In genomic region chr2:118779504-118780480, GRCm38 (mm10) we compare ENCODE assay signal across 8 mouse cellular contexts. TPM values are rescaled to one million over a fixed set of nuclear protein-coding genes. Genes with fewer than 3 reads are reported as not detected.
DNase-seq lines count a peak whose midpoint lies in the region; ATAC-seq lines count a peak whose summit lies in the region.

Disp2 (plus strand) TSS chr2:118779719.

- intact Hi-C loops in gastrocnemius, postnatal 36 days (cut with DNase I) = loop anchor here (5.0 kb wide), 1 partner anchor 77 kb away; the partner anchor contains the start of gene Ankrd63

- no peaks in the 10 kb centered on the region for H3K9me3 ChIP-seq in intestine, embryonic 16.5 days (ENCODE audit: control insufficient read depth, low read length)
- H3K9me3 ChIP-seq in limb, embryonic 10.5 days (replicated peaks) = no peaks in the 10 kb centered on the region
- no peaks in the 10 kb centered on the region for H3K9me3 ChIP-seq in midbrain, embryonic 12.5 days

- H3K27me3 ChIP-seq in intestine, embryonic 16.5 days (replicated peaks; ENCODE audit: control insufficient read depth, insufficient read depth, low read length) = no peaks in the 10 kb centered on the region
- H3K27me3 ChIP-seq in limb, embryonic 10.5 days (ENCODE audit: low read depth, poor library complexity, severe bottlenecking) = peaks cover 17% of the 10 kb centered on the region
- peaks cover 10% of the 10 kb centered on the region for H3K27me3 ChIP-seq in midbrain, embryonic 12.5 days

- ATAC-seq in intestine, embryonic 16.5 days = peak; percentile 78
- ATAC-seq in midbrain, embryonic 12.5 days (ENCODE audit: low FRiP score, low read depth) = peak; percentile 95
- no peak for ATAC-seq in inflammation-experienced regulatory T-cells, adult 6 months

- peak; percentile 96 for DNase-seq in adrenal gland, adult 2 months
- DNase-seq in embryo, embryonic 11 days = peak; percentile 96
- DNase-seq in gastrocnemius, postnatal 36 days = peak; percentile 85 to 86
- DNase-seq in limb, embryonic 10.5 days (ENCODE audit: low spot score) = peak; percentile 98
- DNase-seq in skeletal muscle tissue, adult 2 months (ENCODE audit: low read depth, low spot score) = peak; percentile 83

- peaks cover 14% of the 10 kb centered on the region for H3K4me1 ChIP-seq in intestine, embryonic 16.5 days (ENCODE audit: control insufficient read depth, insufficient read depth, low read length)
- H3K4me1 ChIP-seq in limb, embryonic 10.5 days = peaks cover 17% of the 10 kb centered on the region
- peaks cover 15% of the 10 kb centered on the region for H3K4me1 ChIP-seq in midbrain, embryonic 12.5 days

- WGBS in intestine, embryonic 16.5 days = 10% methylated on average over 39 of the region's 39 CpGs
- WGBS in limb, embryonic 10.5 days = 14% methylated on average over 39 of the region's 39 CpGs
- WGBS in midbrain, embryonic 12.5 days = 10% methylated on average over 39 of the region's 39 CpGs

- H3K9ac ChIP-seq in intestine, embryonic 16.5 days (ENCODE audit: low read depth, low read length) = peak within 1 kb of the TSS; percentile 20; the same call in 1 of the 2 replicates
- H3K9ac ChIP-seq in midbrain, embryonic 12.5 days (replicated peaks) = peak within 1 kb of the TSS; percentile 62

- H3K36me3 ChIP-seq in intestine, embryonic 16.5 days (ENCODE audit: control insufficient read depth, insufficient read depth, low read length) = no peaks in the 10 kb centered on the region
- no peaks in the 10 kb centered on the region for H3K36me3 ChIP-seq in limb, embryonic 10.5 days
- H3K36me3 ChIP-seq in midbrain, embryonic 12.5 days = no peaks in the 10 kb centered on the region

- H3K4me3 ChIP-seq in intestine, embryonic 16.5 days (ENCODE audit: low read length) = peak within 1 kb of the TSS; percentile 41
- peak within 1 kb of the TSS; percentile 52 for H3K4me3 ChIP-seq in limb, embryonic 10.5 days
- H3K4me3 ChIP-seq in midbrain, embryonic 12.5 days = peak within 1 kb of the TSS; percentile 45

- no peak within 1 kb of the TSS for H3K27ac ChIP-seq in intestine, embryonic 16.5 days (ENCODE audit: low read length)
- 0 out of 2 replicates have a peak within 1 kb of the TSS, but pooled peaks have one; percentile 17 for H3K27ac ChIP-seq in limb, embryonic 10.5 days
- H3K27ac ChIP-seq in midbrain, embryonic 12.5 days (replicated peaks) = peak within 1 kb of the TSS; percentile 82

- peak within 1 kb of the TSS; percentile 62 for H3K4me2 ChIP-seq in intestine, embryonic 16.5 days (ENCODE audit: low read depth, low read length)
- peak within 1 kb of the TSS; percentile 65 for H3K4me2 ChIP-seq in midbrain, embryonic 12.5 days (replicated peaks)

RNA-seq across cellular contexts. Expression of gene Disp2, which starts in this region (rescaled TPM):
- 10 to 100 TPM; 27.0 to 38.5 TPM for total RNA-seq in adrenal gland, adult 2 months (2021)
- 25.9 and 27.7 TPM in 2 replicates for polyA plus RNA-seq in adrenal gland, adult 2 months (2012; rRNA removed)
- total RNA-seq in gastrocnemius, postnatal 36 days (2021) = not detected
- polyA plus RNA-seq in intestine, embryonic 16.5 days (2015; fragmentation: Nextera tagmentation; extraction: Ambion mirVana) = 2.2 and 2.3 TPM in 2 replicates
- 0.04 and 0.11 TPM in 2 replicates for polyA plus RNA-seq in limb, embryonic 10.5 days (2016; fragmentation: Nextera tagmentation; extraction: Ambion mirVana)
- polyA plus RNA-seq in midbrain, embryonic 12.5 days (2016; fragmentation: Nextera tagmentation; extraction: Ambion mirVana) = 17.5 and 17.8 TPM in 2 replicates
- not detected for polyA plus RNA-seq in inflammation-experienced regulatory T-cells, adult 6 months (2017; shearing (Covaris generic))

Comparison
In these comparisons a context has a peak if more than half of its experiments do, and no peak if none do; other contexts are left out.
1. RNA of gene Disp2 (total RNA-seq): 27.0 to 38.5 TPM in adrenal gland, adult 2 months; not detected in gastrocnemius, postnatal 36 days; every median in the first group is over 10 times any median in the second.
2. Peak in DNase-seq in gastrocnemius, postnatal 36 days; RNA of the gene not detected or under 1 TPM.
3. Peak in DNase-seq, H3K4me3 ChIP-seq and H3K27ac ChIP-seq in limb, embryonic 10.5 days; RNA of the gene not detected or under 1 TPM.
4. Peak in every context shown above with its lines, with median percentiles within 50 percentile points of each other: DNase-seq and H3K4me3 ChIP-seq.